Mouse (Mus musculus): ENCODE data around the gene Rph3a. TPM values are rescaled to one million over a fixed set of nuclear protein-coding genes. Genes with fewer than 3 reads are reported as not detected.

The Rph3a gene
- polyA plus RNA-seq, 1 experiment from 2014 or later: 0.13 TPM

DNA sequence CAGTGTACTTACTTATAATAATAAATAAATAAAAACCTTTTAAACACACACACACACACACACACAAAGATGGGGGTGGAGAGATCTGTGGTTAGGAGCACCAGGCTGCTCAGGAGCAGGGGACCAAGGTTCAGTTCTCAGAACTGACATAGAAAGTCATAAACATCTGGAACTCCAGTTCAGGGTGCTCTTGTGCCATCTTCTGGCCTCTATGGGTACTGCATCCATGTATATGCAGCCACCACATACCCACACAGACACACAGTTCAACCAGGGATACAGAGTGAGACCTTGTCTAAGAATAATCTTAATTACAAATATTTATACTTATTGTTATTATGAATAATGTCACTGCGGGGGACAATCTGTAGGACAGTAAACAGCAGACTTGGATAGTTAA lies 26.9 kb downstream of the Rph3a start:
- no peaks in the 10 kb centered on the region for H3K27me3 ChIP-seq (replicated peaks; ENCODE audit: control insufficient read depth, insufficient read depth, low read length)
- no peak overlapping the region for H3K4me2 ChIP-seq (ENCODE audit: low read depth, low read length)
- 84% methylated on average over 1 of the region's 1 CpGs for whole genome bisulfite sequencing
- no peaks in the 10 kb centered on the region for H3K36me3 ChIP-seq (ENCODE audit: control insufficient read depth, insufficient read depth, low read length)
- H3K9ac ChIP-seq (ENCODE audit: low read depth, low read length): no peak overlapping the region
- H3K4me1 ChIP-seq (ENCODE audit: control insufficient read depth, insufficient read depth, low read length): no peaks in the 10 kb centered on the region
- no peak overlapping the region for H3K4me3 ChIP-seq (ENCODE audit: low read length)
- H3K9me3 ChIP-seq (ENCODE audit: control insufficient read depth, low read length): peaks cover 6% of the 10 kb centered on the region; the same call in 1 of the 2 replicates
- ATAC-seq: no peak
- no peak overlapping the region for H3K27ac ChIP-seq (ENCODE audit: low read length)

DNA sequence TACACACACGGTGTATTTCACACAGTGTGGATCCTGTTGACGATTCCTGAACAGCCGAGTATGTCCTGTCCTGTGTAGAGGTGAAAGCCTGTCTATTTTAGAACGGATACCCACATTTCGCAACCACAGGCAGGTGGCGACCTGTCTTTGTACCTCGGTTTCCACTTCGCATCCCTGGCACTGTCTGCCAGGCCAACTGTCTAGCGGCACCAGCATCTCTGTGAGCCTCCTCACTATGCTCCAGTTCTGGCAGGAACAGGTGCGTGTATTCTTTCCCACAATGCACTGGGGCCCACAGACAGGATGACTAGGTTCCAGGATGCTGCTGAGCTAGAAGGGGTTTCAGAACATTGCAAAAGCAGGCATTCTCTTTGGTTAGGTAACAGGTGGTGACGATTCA lies 28.7 kb downstream of the Rph3a start:
- H3K36me3 ChIP-seq (ENCODE audit: control insufficient read depth, insufficient read depth, low read length): no peaks in the 10 kb centered on the region
- no peak overlapping the region for H3K27ac ChIP-seq (ENCODE audit: low read length)
- no peak overlapping the region for H3K9ac ChIP-seq (ENCODE audit: low read depth, low read length)
- no peak overlapping the region for H3K4me3 ChIP-seq (ENCODE audit: low read length)
- no peak for ATAC-seq
- no peaks in the 10 kb centered on the region for H3K4me1 ChIP-seq (ENCODE audit: control insufficient read depth, insufficient read depth, low read length)
- WGBS: 94% methylated on average over 11 of the region's 11 CpGs
- no peaks in the 10 kb centered on the region for H3K27me3 ChIP-seq (replicated peaks; ENCODE audit: control insufficient read depth, insufficient read depth, low read length)
- no peak overlapping the region for H3K4me2 ChIP-seq (ENCODE audit: low read depth, low read length)
- H3K9me3 ChIP-seq (ENCODE audit: control insufficient read depth, low read length): peaks cover 6% of the 10 kb centered on the region; the same call in 1 of the 2 replicates

DNA sequence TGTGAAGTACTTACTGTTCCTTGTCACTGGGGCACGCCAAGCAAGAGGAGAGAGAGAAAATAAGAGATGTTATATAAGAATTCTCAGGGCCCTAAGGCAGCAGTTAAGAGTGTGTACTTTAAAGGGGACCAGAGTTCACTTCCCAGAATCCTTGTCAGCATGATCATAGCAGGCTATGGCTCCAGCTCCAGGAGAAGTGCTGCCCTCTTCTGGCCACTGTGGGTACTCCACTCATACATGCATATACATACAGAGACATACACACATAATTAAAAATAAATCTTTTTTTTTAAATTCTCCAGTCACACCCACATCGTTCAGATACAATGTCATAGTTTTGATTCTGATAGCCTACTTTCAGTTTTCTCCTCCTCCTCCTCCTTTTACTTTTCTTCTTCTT lies 29.8 kb downstream of the Rph3a start:
- Histone ChIP-seq H3K4me2 (ENCODE audit: low read depth, low read length) (no peak overlapping the region), H3K27me3 (replicated peaks; ENCODE audit: control insufficient read depth, insufficient read depth, low read length) (no peaks in the 10 kb centered on the region), H3K27ac (ENCODE audit: low read length) (no peak overlapping the region), H3K9me3 (ENCODE audit: control insufficient read depth, low read length) (peaks cover 6% of the 10 kb centered on the region; the same call in 1 of the 2 replicates), H3K4me1 (ENCODE audit: control insufficient read depth, insufficient read depth, low read length) (no peaks in the 10 kb centered on the region), H3K36me3 (ENCODE audit: control insufficient read depth, insufficient read depth, low read length) (no peaks in the 10 kb centered on the region), H3K4me3 (ENCODE audit: low read length) (no peak overlapping the region), H3K9ac (ENCODE audit: low read depth, low read length) (no peak overlapping the region)
- no peak for ATAC-seq
- WGBS: 90% methylated on average over 2 of the region's 2 CpGs

DNA sequence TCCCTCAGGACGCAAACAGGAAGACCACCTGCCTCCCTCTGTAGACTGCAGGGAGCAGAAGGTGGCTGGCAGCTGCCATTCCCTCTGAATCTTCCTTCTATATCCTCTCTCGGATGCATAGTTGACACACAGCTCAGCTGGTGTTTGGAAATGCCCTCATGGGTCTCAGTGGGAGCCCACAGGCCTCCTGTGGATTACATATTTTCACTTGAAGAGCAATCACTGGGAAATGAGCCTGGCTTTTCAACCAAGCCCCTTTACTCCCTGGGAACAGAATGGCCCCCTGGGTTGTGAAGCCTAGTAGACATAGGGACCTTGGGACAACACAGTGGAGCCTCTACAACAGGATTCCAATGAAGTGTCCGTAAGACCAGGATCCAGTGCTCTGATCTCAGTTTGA lies 33.8 kb downstream of the Rph3a start:
- no peaks in the 10 kb centered on the region for H3K36me3 ChIP-seq (ENCODE audit: control insufficient read depth, insufficient read depth, low read length)
- H3K4me2 ChIP-seq (ENCODE audit: low read depth, low read length): no peak overlapping the region
- no peak overlapping the region for H3K9ac ChIP-seq (ENCODE audit: low read depth, low read length)
- 44% methylated on average over 3 of the region's 3 CpGs for WGBS
- H3K4me1 ChIP-seq (ENCODE audit: control insufficient read depth, insufficient read depth, low read length): no peaks in the 10 kb centered on the region
- ATAC-seq: no peak
- H3K27ac ChIP-seq (ENCODE audit: low read length): no peak overlapping the region
- no peaks in the 10 kb centered on the region for H3K27me3 ChIP-seq (replicated peaks; ENCODE audit: control insufficient read depth, insufficient read depth, low read length)
- no peak overlapping the region for H3K4me3 ChIP-seq (ENCODE audit: low read length)
- peaks cover 2% of the 10 kb centered on the region; the same call in 1 of the 2 replicates for H3K9me3 ChIP-seq (ENCODE audit: control insufficient read depth, low read length)

DNA sequence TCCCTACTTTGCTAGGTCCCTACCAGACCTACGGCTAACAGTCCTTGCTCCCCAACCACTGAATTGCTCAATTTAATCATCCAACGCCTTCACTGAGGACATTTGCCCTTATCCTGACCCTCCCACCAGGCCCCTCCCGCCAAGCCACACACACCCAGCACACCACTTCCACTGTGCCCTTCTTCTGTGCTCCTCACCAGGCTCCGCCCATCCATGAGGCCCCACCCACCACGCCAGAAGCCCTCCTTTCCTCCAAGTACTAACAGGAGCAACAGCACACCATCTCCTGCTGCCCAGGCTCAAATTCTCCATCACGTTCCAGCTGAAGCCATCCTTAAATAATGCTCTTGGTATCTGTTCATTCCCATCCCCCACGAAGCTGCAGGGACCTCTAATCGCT lies 35.4 kb downstream of the Rph3a start:
- no peaks in the 10 kb centered on the region for H3K27me3 ChIP-seq (replicated peaks; ENCODE audit: control insufficient read depth, insufficient read depth, low read length)
- H3K4me3 ChIP-seq (ENCODE audit: low read length): no peak overlapping the region
- 44% methylated on average over 8 of the region's 8 CpGs for WGBS

DNA sequence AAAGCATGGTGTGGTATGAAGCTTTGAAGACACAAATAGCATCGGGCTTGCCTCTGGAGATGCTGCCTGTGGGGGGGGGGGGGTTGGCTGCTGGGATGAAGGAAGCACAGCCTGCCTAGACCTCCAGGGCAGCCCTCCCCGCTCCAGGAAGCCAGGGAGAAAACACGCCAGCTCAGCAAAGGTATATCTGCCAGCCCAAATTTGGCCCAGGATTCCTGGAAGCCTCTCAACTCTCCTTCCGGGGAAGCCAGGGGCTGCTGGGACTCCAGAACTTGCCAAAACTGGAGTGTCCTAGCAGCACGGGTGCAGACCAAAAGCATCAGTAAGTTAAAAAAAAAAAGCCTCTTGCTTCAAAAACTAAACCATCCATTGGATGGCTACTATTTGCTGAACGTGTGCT lies 37.6 kb downstream of the Rph3a start:
- Histone ChIP-seq H3K27ac (ENCODE audit: low read length) (no peak overlapping the region), H3K36me3 (ENCODE audit: control insufficient read depth, insufficient read depth, low read length) (no peaks in the 10 kb centered on the region), H3K9me3 (ENCODE audit: control insufficient read depth, low read length) (no peaks in the 10 kb centered on the region), H3K4me1 (ENCODE audit: control insufficient read depth, insufficient read depth, low read length) (no peaks in the 10 kb centered on the region), H3K27me3 (replicated peaks; ENCODE audit: control insufficient read depth, insufficient read depth, low read length) (no peaks in the 10 kb centered on the region), H3K9ac (ENCODE audit: low read depth, low read length) (no peak overlapping the region), H3K4me2 (ENCODE audit: low read depth, low read length) (no peak overlapping the region), H3K4me3 (ENCODE audit: low read length) (no peak overlapping the region)
- no peak for ATAC-seq
- 77% methylated on average over 6 of the region's 6 CpGs for WGBS

More for the DNA sequence above, 35.4 kb downstream of the Rph3a start:
- Histone ChIP-seq H3K4me2 (ENCODE audit: low read depth, low read length) (no peak overlapping the region), H3K27ac (ENCODE audit: low read length) (no peak overlapping the region), H3K9ac (ENCODE audit: low read depth, low read length) (no peak overlapping the region), H3K36me3 (ENCODE audit: control insufficient read depth, insufficient read depth, low read length) (no peaks in the 10 kb centered on the region), H3K9me3 (ENCODE audit: control insufficient read depth, low read length) (no peaks in the 10 kb centered on the region), H3K4me1 (ENCODE audit: control insufficient read depth, insufficient read depth, low read length) (no peaks in the 10 kb centered on the region)
- ATAC-seq: no peak

DNA sequence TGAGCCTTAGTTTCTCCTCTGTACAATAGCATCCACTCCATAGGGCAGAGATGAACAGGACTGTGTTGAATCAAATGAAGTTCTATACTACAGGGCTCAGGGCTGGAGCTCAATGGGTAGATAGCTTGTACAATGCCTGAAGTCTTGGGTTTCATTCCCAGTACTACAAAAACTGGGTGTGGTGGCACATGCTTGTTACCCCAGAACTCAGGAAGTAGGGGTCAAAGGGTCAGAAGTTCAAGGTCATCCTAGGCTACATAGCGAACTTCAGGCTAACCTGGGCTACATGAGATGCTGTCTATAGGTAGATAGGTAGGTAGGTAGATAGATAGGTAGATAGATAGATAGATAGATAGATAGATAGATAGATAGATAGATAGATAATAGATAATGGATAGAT lies 38.6 kb downstream of the Rph3a start:
- Histone ChIP-seq H3K4me3 (ENCODE audit: low read length) (no peak overlapping the region), H3K4me2 (ENCODE audit: low read depth, low read length) (no peak overlapping the region), H3K9ac (ENCODE audit: low read depth, low read length) (no peak overlapping the region), H3K27me3 (replicated peaks; ENCODE audit: control insufficient read depth, insufficient read depth, low read length) (no peaks in the 10 kb centered on the region), H3K27ac (ENCODE audit: low read length) (no peak overlapping the region), H3K36me3 (ENCODE audit: control insufficient read depth, insufficient read depth, low read length) (no peaks in the 10 kb centered on the region), H3K9me3 (ENCODE audit: control insufficient read depth, low read length) (no peaks in the 10 kb centered on the region), H3K4me1 (ENCODE audit: control insufficient read depth, insufficient read depth, low read length) (no peaks in the 10 kb centered on the region)
- no peak for ATAC-seq
- 74% methylated on average over 1 of the region's 1 CpGs for WGBS

DNA sequence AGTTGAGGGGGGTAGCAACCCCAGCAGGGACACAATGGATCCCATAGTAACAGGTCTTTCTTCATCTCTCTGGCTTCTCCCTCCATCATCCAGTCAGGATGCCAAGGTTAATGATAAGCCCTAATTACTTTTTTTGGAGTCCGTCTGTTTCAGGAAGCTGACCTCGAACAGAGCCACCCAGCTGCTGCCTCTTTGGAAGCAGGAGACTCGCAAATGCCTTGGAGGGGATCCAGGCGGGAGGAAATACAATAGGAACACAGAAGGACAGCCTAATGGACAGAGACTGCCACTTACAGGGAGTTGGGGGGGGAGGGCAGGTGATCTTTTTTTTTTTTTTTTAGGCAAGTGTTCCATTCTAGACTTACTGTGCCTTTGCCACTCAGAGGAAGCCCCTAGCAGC lies 40.2 kb downstream of the Rph3a start:
- WGBS: 36% methylated on average over 4 of the region's 4 CpGs
- no peaks in the 10 kb centered on the region for H3K36me3 ChIP-seq (ENCODE audit: control insufficient read depth, insufficient read depth, low read length)
- H3K9ac ChIP-seq (ENCODE audit: low read depth, low read length): no peak overlapping the region
- ATAC-seq: no peak
- no peaks in the 10 kb centered on the region for H3K9me3 ChIP-seq (ENCODE audit: control insufficient read depth, low read length)
- H3K4me2 ChIP-seq (ENCODE audit: low read depth, low read length): no peak overlapping the region
- H3K4me1 ChIP-seq (ENCODE audit: control insufficient read depth, insufficient read depth, low read length): no peaks in the 10 kb centered on the region
- no peak overlapping the region for H3K4me3 ChIP-seq (ENCODE audit: low read length)
- H3K27ac ChIP-seq (ENCODE audit: low read length): no peak overlapping the region
- H3K27me3 ChIP-seq (replicated peaks; ENCODE audit: control insufficient read depth, insufficient read depth, low read length): no peaks in the 10 kb centered on the region

DNA sequence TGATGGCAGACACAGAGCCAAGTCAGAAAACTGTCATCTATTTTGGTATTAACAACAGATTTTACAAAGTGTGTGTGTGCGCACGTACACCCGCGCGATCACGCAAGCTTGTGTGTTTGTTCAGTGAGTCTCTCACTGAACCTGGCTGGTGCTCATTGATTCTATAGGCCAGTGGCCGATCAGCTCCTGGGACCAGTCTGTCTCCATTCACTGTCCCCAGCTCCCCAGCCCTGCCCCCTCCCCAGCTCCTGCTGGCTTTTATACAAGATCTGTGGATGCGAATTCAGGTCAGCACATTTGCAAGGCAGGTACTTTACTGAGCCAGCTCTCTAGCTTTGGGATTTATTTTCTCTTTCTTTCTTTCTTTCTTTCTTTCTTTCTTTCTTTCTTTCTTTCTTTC lies 41.1 kb downstream of the Rph3a start:
- no peaks in the 10 kb centered on the region for H3K9me3 ChIP-seq (ENCODE audit: control insufficient read depth, low read length)
- ATAC-seq: no peak
- no peaks in the 10 kb centered on the region for H3K27me3 ChIP-seq (replicated peaks; ENCODE audit: control insufficient read depth, insufficient read depth, low read length)
- no peak overlapping the region for H3K4me3 ChIP-seq (ENCODE audit: low read length)
- H3K4me2 ChIP-seq (ENCODE audit: low read depth, low read length): no peak overlapping the region
- H3K4me1 ChIP-seq (ENCODE audit: control insufficient read depth, insufficient read depth, low read length): no peaks in the 10 kb centered on the region
- no peaks in the 10 kb centered on the region for H3K36me3 ChIP-seq (ENCODE audit: control insufficient read depth, insufficient read depth, low read length)
- no peak overlapping the region for H3K27ac ChIP-seq (ENCODE audit: low read length)
- 88% methylated on average over 8 of the region's 8 CpGs for WGBS
- H3K9ac ChIP-seq (ENCODE audit: low read depth, low read length): no peak overlapping the region

DNA sequence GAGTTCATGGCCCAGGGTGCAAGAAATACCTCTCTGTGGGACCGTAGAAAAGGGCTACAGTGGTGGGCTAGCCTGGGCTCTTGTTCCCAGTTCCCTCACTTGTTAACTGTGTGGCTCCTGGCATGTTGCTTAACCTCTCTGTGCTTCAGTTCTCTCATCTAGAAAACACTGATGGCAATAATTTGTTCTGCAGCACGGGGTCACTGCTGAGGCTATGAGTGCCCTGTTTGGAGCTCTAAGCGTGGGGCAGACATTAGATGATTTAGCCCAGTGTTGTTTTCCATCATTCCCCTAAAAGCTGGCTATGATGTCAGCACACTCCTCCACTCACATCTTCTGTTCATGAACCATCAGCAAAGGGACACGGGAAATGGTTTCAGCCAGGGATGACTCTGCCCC lies 41.8 kb downstream of the Rph3a start:
- 58% methylated on average over 4 of the region's 4 CpGs for WGBS

More for the DNA sequence above, 41.8 kb downstream of the Rph3a start:
- no peaks in the 10 kb centered on the region for H3K36me3 ChIP-seq (ENCODE audit: control insufficient read depth, insufficient read depth, low read length)
- H3K4me3 ChIP-seq (ENCODE audit: low read length): no peak overlapping the region
- no peaks in the 10 kb centered on the region for H3K4me1 ChIP-seq (ENCODE audit: control insufficient read depth, insufficient read depth, low read length)
- H3K4me2 ChIP-seq (ENCODE audit: low read depth, low read length): no peak overlapping the region
- no peak for ATAC-seq
- H3K9ac ChIP-seq (ENCODE audit: low read depth, low read length): no peak overlapping the region
- no peak overlapping the region for H3K27ac ChIP-seq (ENCODE audit: low read length)
- no peaks in the 10 kb centered on the region for H3K9me3 ChIP-seq (ENCODE audit: control insufficient read depth, low read length)
- H3K27me3 ChIP-seq (replicated peaks; ENCODE audit: control insufficient read depth, insufficient read depth, low read length): no peaks in the 10 kb centered on the region

Measured in intestine, embryonic 16.5 days (tissue).